Mouse (Mus musculus) lung, postnatal 0 days (tissue): Measurements from ENCODE around the gene Zfp13.

Source experiments
- CTCF ChIP-seq: IDR thresholded peaks from 2 replicates; pipeline ENCODE4 v1.5.1; 2016; ENCODE audit warnings: antibody characterized with exemption, mild to moderate bottlenecking
- EP300 ChIP-seq: IDR thresholded peaks from 2 replicates; pipeline ENCODE4 v1.6.1; 2016; ENCODE audit warnings: antibody characterized with exemption, mild to moderate bottlenecking, control low read depth

GRCm38 (mm10) chr17:23542004-23542720, 57.1 kb downstream of the Zfp13 start:
- TF ChIP-seq EP300, result no peak
- TF ChIP-seq CTCF, result no peak
